Mouse (Mus musculus): ENCODE measurements around the gene Tmem182. TPM values are rescaled to one million over a fixed set of nuclear protein-coding genes. Genes with fewer than 3 reads are reported as not detected.

Gene Tmem182
- total and polyA plus RNA-seq, 3 experiments = not detected

- H3K36me3 ChIP-seq (replicated peaks in 1 of 2; ENCODE audit: control insufficient read depth in 1 of 2, insufficient read depth in 1 of 2, low read length in 1 of 2) = no peaks in the 10 kb centered on the region
- H3K27me3 ChIP-seq (replicated peaks) = no peaks in the 10 kb centered on the region
- peaks cover 72% of the 10 kb centered on the region for H3K9me3 ChIP-seq (replicated peaks; ENCODE audit: low read length)
- H3K27ac ChIP-seq (ENCODE audit: insufficient read depth, low read depth) = no peak overlapping the region
- no peak overlapping the region for H3K4me2 ChIP-seq (ENCODE audit: insufficient read depth, low read depth, poor library complexity, severe bottlenecking)
- TF ChIP-seq MAFK (IDR thresholded peaks at IDR 0.05; ENCODE audit: insufficient replicate concordance, low read length) (no peak), CTCF (conservative IDR thresholded peaks at IDR 0.05 in 1 of 2, IDR thresholded peaks at IDR 0.05 in 1 of 2; ENCODE audit: low read depth in 2 of 2, low read length in 2 of 2) (no peak), USF1 (IDR thresholded peaks at IDR 0.05; ENCODE audit: low read depth, low read length) (no peak), KAT2A (IDR thresholded peaks at IDR 0.05; ENCODE audit: insufficient replicate concordance, low read length) (no peak), IRF4 (IDR thresholded peaks at IDR 0.05; ENCODE audit: low read depth, low read length) (no peak), PAX5 (IDR thresholded peaks at IDR 0.05; ENCODE audit: low read length) (no peak), HCFC1 (IDR thresholded peaks at IDR 0.05; ENCODE audit: low read depth, low read length) (no peak)
- in situ Hi-C loops (cut with MboI; ENCODE audit: low pct_ligation_motif_present, low pct_unique_long_range_greater_than_20kb, low sequenced_read_pairs) (no loop called here), dilution Hi-C loops (cut with MboI; ENCODE audit: extremely low pct_ligation_motif_present, extremely low pct_unique_long_range_greater_than_20kb, low sequenced_read_pairs) (no loop called here)
- no peak for DNase-seq (ENCODE audit: extremely low read depth)
- H3K4me3 ChIP-seq (replicated peaks in 1 of 3; ENCODE audit: low read depth in 2 of 3, low read length in 2 of 3, poor library complexity in 1 of 3) = no peak overlapping the region
- no peak overlapping the region for H3K9ac ChIP-seq (ENCODE audit: insufficient read depth, low read depth)
- H3K4me1 ChIP-seq (ENCODE audit: control insufficient read depth in 1 of 2, insufficient read depth in 2 of 2) = no peaks in the 10 kb centered on the region
- H3K79me2 ChIP-seq (replicated peaks; ENCODE audit: control insufficient read depth, extremely low read depth, insufficient read depth, poor library complexity, severe bottlenecking) = no peaks in the 10 kb centered on the region
Measured at GRCm38 (mm10) chr1:40769331-40769894, 36.0 kb upstream of the Tmem182 start.

GRCm38 (mm10) chr1:40771196-40771970, 34.0 kb upstream of the Tmem182 start:
- Histone ChIP-seq H3K4me1 (ENCODE audit: control insufficient read depth in 1 of 2, insufficient read depth in 2 of 2) (no peaks in the 10 kb centered on the region), H3K9ac (ENCODE audit: insufficient read depth, low read depth) (no peak overlapping the region), H3K36me3 (replicated peaks in 1 of 2; ENCODE audit: control insufficient read depth in 1 of 2, insufficient read depth in 1 of 2, low read length in 1 of 2) (no peaks in the 10 kb centered on the region), H3K27me3 (replicated peaks) (no peaks in the 10 kb centered on the region), H3K27ac (ENCODE audit: insufficient read depth, low read depth) (no peak overlapping the region), H3K9me3 (replicated peaks; ENCODE audit: low read length) (peaks cover 75% of the 10 kb centered on the region), H3K79me2 (replicated peaks; ENCODE audit: control insufficient read depth, extremely low read depth, insufficient read depth, poor library complexity, severe bottlenecking) (no peaks in the 10 kb centered on the region), H3K4me3 (replicated peaks in 1 of 3; ENCODE audit: low read depth in 2 of 3, low read length in 2 of 3, poor library complexity in 1 of 3) (no peak overlapping the region), H3K4me2 (ENCODE audit: insufficient read depth, low read depth, poor library complexity, severe bottlenecking) (no peak overlapping the region)
- TF ChIP-seq ELF1 (IDR thresholded peaks at IDR 0.05; ENCODE audit: low read depth, low read length) (no peak), PAX5 (IDR thresholded peaks at IDR 0.05; ENCODE audit: low read length) (no peak), ZMIZ1 (IDR thresholded peaks at IDR 0.05; ENCODE audit: low read depth, low read length) (no peak), NRF1 (IDR thresholded peaks at IDR 0.05; ENCODE audit: low read depth, low read length) (no peak), NELFE (IDR thresholded peaks at IDR 0.05; ENCODE audit: low read depth, low read length) (no peak), CHD2 (IDR thresholded peaks at IDR 0.05; ENCODE audit: low read length) (no peak)
- in situ Hi-C loops (cut with MboI; ENCODE audit: low pct_ligation_motif_present, low pct_unique_long_range_greater_than_20kb, low sequenced_read_pairs) (no loop called here), dilution Hi-C loops (cut with MboI; ENCODE audit: extremely low pct_ligation_motif_present, extremely low pct_unique_long_range_greater_than_20kb, low sequenced_read_pairs) (no loop called here)
- no peak for DNase-seq (ENCODE audit: extremely low read depth)

DNA sequence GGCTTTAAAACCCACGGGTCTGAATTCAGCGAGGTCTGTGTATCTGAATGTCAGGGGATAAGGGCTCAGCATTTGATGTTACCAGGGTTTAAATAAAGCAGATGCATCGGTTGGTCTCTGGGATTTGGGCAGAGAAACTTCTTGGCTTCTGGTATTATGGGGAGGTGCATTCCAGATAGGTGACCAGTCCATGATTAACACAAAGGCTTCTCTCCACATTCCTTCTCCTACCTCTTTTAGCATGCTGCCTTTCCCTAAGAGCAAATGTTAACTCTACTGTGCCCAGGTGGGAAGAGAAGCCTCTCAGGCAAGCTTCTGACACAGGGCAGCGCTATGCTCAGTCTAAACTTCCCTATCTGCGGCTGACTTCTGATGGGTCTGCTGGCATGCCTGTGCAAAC, 32.2 kb upstream of the Tmem182 start:
- H3K27me3 ChIP-seq (replicated peaks) = no peaks in the 10 kb centered on the region
- in situ Hi-C loops (cut with MboI; ENCODE audit: low pct_ligation_motif_present, low pct_unique_long_range_greater_than_20kb, low sequenced_read_pairs) = no loop called here
- dilution Hi-C loops (cut with MboI; ENCODE audit: extremely low pct_ligation_motif_present, extremely low pct_unique_long_range_greater_than_20kb, low sequenced_read_pairs) = no loop called here
- H3K27ac ChIP-seq (ENCODE audit: insufficient read depth, low read depth) = no peak overlapping the region
- peaks cover 69% of the 10 kb centered on the region for H3K9me3 ChIP-seq (replicated peaks; ENCODE audit: low read length)
- H3K4me1 ChIP-seq (ENCODE audit: control insufficient read depth in 1 of 2, insufficient read depth in 2 of 2) = no peaks in the 10 kb centered on the region
- H3K4me2 ChIP-seq (ENCODE audit: insufficient read depth, low read depth, poor library complexity, severe bottlenecking) = no peak overlapping the region
- no peak for DNase-seq (ENCODE audit: extremely low read depth)
- no peak overlapping the region for H3K4me3 ChIP-seq (replicated peaks in 1 of 3; ENCODE audit: low read depth in 2 of 3, low read length in 2 of 3, poor library complexity in 1 of 3)
- H3K9ac ChIP-seq (ENCODE audit: insufficient read depth, low read depth) = no peak overlapping the region
- no peaks in the 10 kb centered on the region for H3K36me3 ChIP-seq (replicated peaks in 1 of 2; ENCODE audit: control insufficient read depth in 1 of 2, insufficient read depth in 1 of 2, low read length in 1 of 2)
- no peaks in the 10 kb centered on the region for H3K79me2 ChIP-seq (replicated peaks; ENCODE audit: control insufficient read depth, extremely low read depth, insufficient read depth, poor library complexity, severe bottlenecking)
- TF ChIP-seq UBTF (IDR thresholded peaks at IDR 0.05; ENCODE audit: low read depth, low read length) (no peak), TCF12 (IDR thresholded peaks at IDR 0.05; ENCODE audit: low read depth, low read length) (no peak), GABPA (IDR thresholded peaks at IDR 0.05; ENCODE audit: insufficient replicate concordance, low read depth, low read length) (no peak), ZKSCAN1 (IDR thresholded peaks at IDR 0.05; ENCODE audit: borderline replicate concordance, low read depth, low read length) (no peak), ZNF384 (IDR thresholded peaks at IDR 0.05; ENCODE audit: low read depth, low read length) (no peak), RAD21 (IDR thresholded peaks at IDR 0.05; ENCODE audit: low read depth, low read length) (no peak), ELF1 (IDR thresholded peaks at IDR 0.05; ENCODE audit: low read depth, low read length) (no peak), TBP (conservative IDR thresholded peaks at IDR 0.05; ENCODE audit: low read depth, low read length) (no peak), E2F4 (IDR thresholded peaks at IDR 0.05; ENCODE audit: insufficient replicate concordance, low read depth, low read length) (no peak), POLR2AphosphoS2 (IDR thresholded peaks at IDR 0.05; ENCODE audit: low read depth, low read length) (no peak), SIN3A (IDR thresholded peaks at IDR 0.05; ENCODE audit: low read length) (no peak), CHD1 (IDR thresholded peaks at IDR 0.05; ENCODE audit: low read depth, low read length) (no peak), ETS1 (conservative IDR thresholded peaks at IDR 0.05; ENCODE audit: low read depth, low read length) (no peak), ZC3H11A (IDR thresholded peaks at IDR 0.05; ENCODE audit: low read depth, low read length) (no peak), HCFC1 (IDR thresholded peaks at IDR 0.05; ENCODE audit: low read depth, low read length) (no peak)
